Mouse (Mus musculus): ENCODE measurements around the gene Actc1.

GRCm38 (mm10) chr2:114054129-114054528 is 781 bp upstream of the Actc1 start:
- TF ChIP-seq CTCF (IDR thresholded peaks at IDR 0.05; ENCODE audit: extremely low read depth, insufficient read length, insufficient replicate concordance, low read depth, low read length): no peak
- no peak for TF ChIP-seq POLR2A (IDR thresholded peaks at IDR 0.05; ENCODE audit: low read depth, low read length)

Data from small intestine, adult 2 months (tissue).